Mouse (Mus musculus): Measurements from ENCODE around the gene Higd1c.

GRCm38 (mm10) chr15:100391066-100391465 lies 26.7 kb downstream of the Higd1c start:
- no peak for TF ChIP-seq CTCF (IDR thresholded peaks at IDR 0.05; ENCODE audit: borderline replicate concordance, insufficient read depth, low read depth, low read length)
- TF ChIP-seq POLR2A (IDR thresholded peaks at IDR 0.05; ENCODE audit: borderline replicate concordance, insufficient read depth, low read length) = no peak

Data from cerebellum, adult 2 months (tissue).